Mouse (Mus musculus) midbrain, embryonic 16.5 days (tissue): ENCODE results near the gene Plxna2. TPM values are rescaled to one million over a fixed set of nuclear protein-coding genes. Genes with fewer than 3 reads are reported as not detected.

Source experiments
- ATAC-seq: fragments of 200-750 bp; cut with Nextera tagmentation; 2 replicates; pipeline ENCODE4 v1.8.0; 2017; ENCODE audit warnings: moderate TSS enrichment
- H3K27ac ChIP-seq: fragments of 300-500 bp; sonication (generic); 2 replicates; pipeline ENCODE4 v1.5.1; 2014; ENCODE audit warnings: mild to moderate bottlenecking, low read length, mixed read lengths
- H3K27me3 ChIP-seq: fragments of 300-500 bp; sonication (generic); 2 replicates; pipeline ENCODE4 v1.6.1; 2014; ENCODE audit warnings: low read depth, low read length, mixed read lengths; ENCODE audit not compliant: control insufficient read depth, insufficient read depth
- H3K36me3 ChIP-seq: fragments of 300-500 bp; sonication (generic); 2 replicates; pipeline ENCODE4 v1.6.1; 2014; ENCODE audit warnings: mild to moderate bottlenecking, low read length, moderate library complexity, mixed read lengths; ENCODE audit not compliant: control insufficient read depth, insufficient read depth
- H3K4me1 ChIP-seq: fragments of 300-500 bp; sonication (generic); 2 replicates; pipeline ENCODE4 v1.6.1; 2014; ENCODE audit warnings: mild to moderate bottlenecking, low read length, mixed read lengths; ENCODE audit not compliant: control insufficient read depth, insufficient read depth
- H3K4me2 ChIP-seq: fragments of 300-500 bp; sonication (generic); 2 replicates; pipeline ENCODE4 v1.6.1; 2014; ENCODE audit warnings: mild to moderate bottlenecking, low read length, mixed read lengths
- H3K4me3 ChIP-seq: fragments of 300-500 bp; sonication (generic); 2 replicates; pipeline ENCODE4 v1.5.1; 2014; ENCODE audit warnings: low read depth, mild to moderate bottlenecking, low read length, moderate library complexity, mixed read lengths
- H3K9ac ChIP-seq: fragments of 300-500 bp; sonication (generic); 2 replicates; pipeline ENCODE4 v1.6.1; 2014; ENCODE audit warnings: low read depth, low read length, mixed read lengths
- H3K9me3 ChIP-seq: fragments of 300-500 bp; sonication (generic); replicated peaks from 2 replicates; pipeline ENCODE4 v1.6.1; 2014; ENCODE audit warnings: mild to moderate bottlenecking, low read length, mixed read lengths; ENCODE audit not compliant: control insufficient read depth, poor library complexity, severe bottlenecking
- WGBS: fragments of 180-500 bp; shearing (Covaris S2); extraction: QIAGEN DNeasy Blood & Tissue Kit; methylation state at CpG from one replicate; pipeline ENCODE4 v1.1.7; 2014; 5-methylcytosine and 5-hydroxymethylcytosine counted together
- polyA plus RNA-seq: library from polyadenylated mRNA; unstranded; fragments of >200 nt; fragmentation: Nextera tagmentation; extraction: Ambion mirVana; gene quantifications from 2 replicates; pipeline ENCODE4 v1.2.1, GENCODE M21; 2015

The Plxna2 gene
- polyA plus RNA-seq, 1 experiment from 2014 or later, result 18.1 TPM

- Histone ChIP-seq H3K27me3 (no peaks in the 10 kb centered on the region), H3K27ac (no peak overlapping the region), H3K4me3 (no peak overlapping the region), H3K9ac (no peak overlapping the region), H3K9me3 (no peaks in the 10 kb centered on the region), H3K4me1 (peaks cover 9% of the 10 kb centered on the region; the same call in 1 of the 2 replicates), H3K4me2 (no peak overlapping the region), H3K36me3 (no peaks in the 10 kb centered on the region)
- 72% methylated on average over 3 of the region's 3 CpGs for WGBS
- ATAC-seq, result no peak
Observed at GRCm38 (mm10) chr1:194683132-194683531, 65.1 kb downstream of the Plxna2 start.

GRCm38 (mm10) chr1:194685896-194686295 lies 67.9 kb downstream of the Plxna2 start:
- H3K27me3 ChIP-seq, result no peaks in the 10 kb centered on the region
- no peaks in the 10 kb centered on the region for H3K9me3 ChIP-seq
- H3K4me1 ChIP-seq, result 0 out of 2 replicates have a peak, but pooled peaks cover 5% of the 10 kb centered on the region
- H3K9ac ChIP-seq, result no peak overlapping the region
- H3K36me3 ChIP-seq, result no peaks in the 10 kb centered on the region
- H3K4me2 ChIP-seq, result no peak overlapping the region
- WGBS, result 100% methylated on average over 2 of the region's 2 CpGs
- H3K4me3 ChIP-seq, result no peak overlapping the region
- ATAC-seq, result no peak
- no peak overlapping the region for H3K27ac ChIP-seq

GRCm38 (mm10) chr1:194687746-194688145 lies 69.7 kb downstream of the Plxna2 start:
- H3K9me3 ChIP-seq, result no peaks in the 10 kb centered on the region
- no peak overlapping the region for H3K9ac ChIP-seq
- no peaks in the 10 kb centered on the region for H3K36me3 ChIP-seq
- H3K27ac ChIP-seq, result no peak overlapping the region
- 0 out of 2 replicates have a peak, but pooled peaks cover 2% of the 10 kb centered on the region for H3K4me1 ChIP-seq
- WGBS, result 78% methylated on average over 1 of the region's 1 CpGs
- no peaks in the 10 kb centered on the region for H3K27me3 ChIP-seq
- no peak overlapping the region for H3K4me2 ChIP-seq
- no peak overlapping the region for H3K4me3 ChIP-seq
- ATAC-seq, result no peak

- Histone ChIP-seq H3K4me3 (no peak overlapping the region), H3K4me1 (0 out of 2 replicates have a peak, but pooled peaks cover 2% of the 10 kb centered on the region), H3K27me3 (no peaks in the 10 kb centered on the region), H3K36me3 (no peaks in the 10 kb centered on the region), H3K4me2 (no peak overlapping the region), H3K27ac (no peak overlapping the region), H3K9me3 (no peaks in the 10 kb centered on the region), H3K9ac (no peak overlapping the region)
- ATAC-seq, result no peak
- WGBS, result 69% methylated on average over 2 of the region's 2 CpGs
Observed at GRCm38 (mm10) chr1:194688161-194688560, 70.1 kb downstream of the Plxna2 start.

- Histone ChIP-seq H3K27ac (no peak overlapping the region), H3K9me3 (no peaks in the 10 kb centered on the region), H3K36me3 (no peaks in the 10 kb centered on the region), H3K4me3 (no peak overlapping the region), H3K4me2 (no peak overlapping the region), H3K27me3 (no peaks in the 10 kb centered on the region), H3K9ac (no peak overlapping the region), H3K4me1 (0 out of 2 replicates have a peak, but pooled peaks cover 4% of the 10 kb centered on the region)
- no peak for ATAC-seq
Observed at GRCm38 (mm10) chr1:194693063-194693462, 75.0 kb downstream of the Plxna2 start.

GRCm38 (mm10) chr1:194693488-194693887 lies 75.5 kb downstream of the Plxna2 start:
- Histone ChIP-seq H3K4me3 (no peak overlapping the region), H3K36me3 (no peaks in the 10 kb centered on the region)
- 89% methylated on average over 2 of the region's 2 CpGs for whole genome bisulfite sequencing

GRCm38 (mm10) chr1:194694805-194695204 lies 76.8 kb downstream of the Plxna2 start:
- 84% methylated on average over 2 of the region's 2 CpGs for WGBS
- ATAC-seq, result no peak

More at GRCm38 (mm10) chr1:194693488-194693887, 75.5 kb downstream of the Plxna2 start:
- H3K4me2 ChIP-seq, result no peak overlapping the region
- H3K4me1 ChIP-seq, result 0 out of 2 replicates have a peak, but pooled peaks cover 4% of the 10 kb centered on the region
- H3K9ac ChIP-seq, result no peak overlapping the region
- no peak overlapping the region for H3K27ac ChIP-seq
- no peaks in the 10 kb centered on the region for H3K27me3 ChIP-seq
- no peak for ATAC-seq
- H3K9me3 ChIP-seq, result no peaks in the 10 kb centered on the region

GRCm38 (mm10) chr1:194697439-194697838 lies 79.4 kb downstream of the Plxna2 start:
- Histone ChIP-seq H3K4me1 (0 out of 2 replicates have a peak, but pooled peaks cover 2% of the 10 kb centered on the region), H3K9me3 (no peaks in the 10 kb centered on the region), H3K27me3 (no peaks in the 10 kb centered on the region), H3K4me2 (no peak overlapping the region), H3K27ac (no peak overlapping the region), H3K4me3 (no peak overlapping the region), H3K9ac (no peak overlapping the region), H3K36me3 (no peaks in the 10 kb centered on the region)
- ATAC-seq, result no peak
- 99% methylated on average over 2 of the region's 2 CpGs for WGBS

More at GRCm38 (mm10) chr1:194694805-194695204, 76.8 kb downstream of the Plxna2 start:
- no peak overlapping the region for H3K4me2 ChIP-seq
- H3K4me3 ChIP-seq, result no peak overlapping the region
- H3K27ac ChIP-seq, result no peak overlapping the region
- no peaks in the 10 kb centered on the region for H3K27me3 ChIP-seq
- no peaks in the 10 kb centered on the region for H3K9me3 ChIP-seq
- no peak overlapping the region for H3K9ac ChIP-seq
- H3K4me1 ChIP-seq, result 0 out of 2 replicates have a peak, but pooled peaks cover 4% of the 10 kb centered on the region
- no peaks in the 10 kb centered on the region for H3K36me3 ChIP-seq

- H3K27me3 ChIP-seq, result no peaks in the 10 kb centered on the region
- peaks cover 7% of the 10 kb centered on the region; the same call in 1 of the 2 replicates for H3K4me1 ChIP-seq
- H3K4me2 ChIP-seq, result no peak overlapping the region
- no peak overlapping the region for H3K4me3 ChIP-seq
- no peaks in the 10 kb centered on the region for H3K36me3 ChIP-seq
- no peak for ATAC-seq
- 95% methylated on average over 3 of the region's 3 CpGs for WGBS
- no peak overlapping the region for H3K27ac ChIP-seq
- H3K9ac ChIP-seq, result no peak overlapping the region
- H3K9me3 ChIP-seq, result no peaks in the 10 kb centered on the region
Observed at GRCm38 (mm10) chr1:194699321-194699720, 81.3 kb downstream of the Plxna2 start.
